Mouse (Mus musculus) MEL (cell line): ENCODE data around the gene Stx2. TPM values are rescaled to one million over a fixed set of nuclear protein-coding genes. Genes with fewer than 3 reads are reported as not detected.

ENCODE experiments used
- DNase-seq: peaks from one replicate; pipeline ENCODE4 v3.0.0; 2011; ENCODE audit warnings: low read depth, low spot score
- H3K27ac ChIP-seq: 2 replicates; pipeline ENCODE4 v1.5.1; 2012; ENCODE audit warnings: low read depth, mild to moderate bottlenecking, control low read depth, low read length, moderate library complexity; ENCODE audit not compliant: control insufficient read depth
- H3K27me3 ChIP-seq, 2 experiments: fragments of 150-350 bp in 1 of 2; sonication (generic) in 1 of 2; 2 replicates each; pipeline ENCODE4 v1.6.1; 2012; ENCODE audit warnings: low read length in 2 of 2, mild to moderate bottlenecking in 2 of 2, improper control_type of control experiment in 1 of 2, moderate library complexity in 1 of 2; ENCODE audit not compliant: insufficient read depth in 2 of 2, control insufficient read depth in 1 of 2
- H3K36me3 ChIP-seq, 2 experiments: 2 replicates each; pipeline ENCODE4 v1.6.1; 2012 to 2014; ENCODE audit warnings: low read length in 2 of 2, improper control_type of control experiment in 1 of 2, inconsistent platforms in 1 of 2, mild to moderate bottlenecking in 1 of 2; ENCODE audit not compliant: insufficient read depth in 2 of 2, control insufficient read depth in 1 of 2
- H3K4me1 ChIP-seq, 2 experiments: fragments of 150-350 bp in 1 of 2; sonication (generic) in 1 of 2; 2 replicates each; pipeline ENCODE4 v1.6.1; 2012; ENCODE audit warnings: low read length in 2 of 2, improper control_type of control experiment in 1 of 2, mild to moderate bottlenecking in 1 of 2; ENCODE audit not compliant: insufficient read depth in 2 of 2, control insufficient read depth in 1 of 2
- H3K4me3 ChIP-seq, 2 experiments: fragments of 150-350 bp in 1 of 2; sonication (generic) in 1 of 2; 2 replicates each; pipeline ENCODE4 v1.5.1; 2012; ENCODE audit warnings: low read depth in 2 of 2, low read length in 2 of 2, mild to moderate bottlenecking in 2 of 2, moderate library complexity in 2 of 2, control low read depth in 1 of 2, improper control_type of control experiment in 1 of 2; ENCODE audit not compliant: control insufficient read depth in 1 of 2, insufficient read depth in 1 of 2
- H3K79me2 ChIP-seq: 2 replicates; pipeline ENCODE4 v1.6.1; 2012; ENCODE audit warnings: mild to moderate bottlenecking, low read length, moderate library complexity; ENCODE audit not compliant: control insufficient read depth, poor library complexity, insufficient read depth
- H3K9ac ChIP-seq: 2 replicates; pipeline ENCODE4 v1.6.1; 2012; ENCODE audit warnings: low read depth, mild to moderate bottlenecking, control low read depth, low read length, moderate library complexity; ENCODE audit not compliant: control insufficient read depth, poor library complexity, severe bottlenecking
- H3K9me3 ChIP-seq: fragments of 150-350 bp; sonication (generic); replicated peaks from 2 replicates; pipeline ENCODE4 v1.6.1; 2012; ENCODE audit warnings: mild to moderate bottlenecking, low read length, improper control_type of control experiment, moderate library complexity; ENCODE audit not compliant: insufficient read depth
- BHLHE40 ChIP-seq: IDR thresholded peaks from 2 replicates; pipeline ENCODE4 v1.6.1; 2012; ENCODE audit warnings: low read depth, mild to moderate bottlenecking, inconsistent platforms, low read length, improper control_type of control experiment, borderline replicate concordance
- CHD2 ChIP-seq: IDR thresholded peaks from 2 replicates; pipeline ENCODE4 v1.6.1; 2011; ENCODE audit warnings: low read length, improper control_type of control experiment
- CTCF ChIP-seq, 3 experiments: IDR thresholded peaks in 2 of 3; conservative IDR thresholded peaks in 1 of 3; 2 replicates each; pipeline ENCODE4 v1.5.1; 2011 to 2012; ENCODE audit warnings: low read length in 3 of 3, low read depth in 2 of 3, mild to moderate bottlenecking in 2 of 3, improper control_type of control experiment in 1 of 3, inconsistent platforms in 1 of 3, mixed read lengths in 1 of 3, moderate library complexity in 1 of 3; ENCODE audit not compliant: control insufficient read depth in 1 of 3, insufficient read depth in 1 of 3, poor library complexity in 1 of 3, severe bottlenecking in 1 of 3
- ETS1 ChIP-seq: IDR thresholded peaks from 2 replicates; pipeline ENCODE4 v1.6.1; 2012; ENCODE audit warnings: low read depth, mild to moderate bottlenecking, inconsistent platforms, low read length, improper control_type of control experiment, moderate library complexity
- GABPA ChIP-seq: IDR thresholded peaks from 2 replicates; pipeline ENCODE4 v1.6.1; 2012; ENCODE audit warnings: low read depth, mild to moderate bottlenecking, inconsistent platforms, low read length, improper control_type of control experiment, moderate library complexity
- HCFC1 ChIP-seq: IDR thresholded peaks from 2 replicates; pipeline ENCODE4 v1.6.1; 2012; ENCODE audit warnings: low read depth, mild to moderate bottlenecking, inconsistent platforms, low read length, improper control_type of control experiment, moderate library complexity
- MEF2A ChIP-seq: IDR thresholded peaks from 2 replicates; pipeline ENCODE4 v1.6.1; 2014; ENCODE audit warnings: low read depth, mild to moderate bottlenecking, inconsistent platforms, low read length, improper control_type of control experiment; ENCODE audit not compliant: poor library complexity, insufficient replicate concordance, severe bottlenecking; ENCODE audit errors: extremely low read depth
- MYC ChIP-seq: IDR thresholded peaks from 2 replicates; pipeline ENCODE4 v1.6.1; 2011; ENCODE audit warnings: low read depth, mild to moderate bottlenecking, low read length, improper control_type of control experiment, moderate library complexity
- RAD21 ChIP-seq: IDR thresholded peaks from 2 replicates; pipeline ENCODE4 v1.6.1; 2011; ENCODE audit warnings: mild to moderate bottlenecking, low read depth, low read length, improper control_type of control experiment
- TAL1 ChIP-seq: IDR thresholded peaks from 2 replicates; pipeline ENCODE4 v1.6.1; 2012; ENCODE audit warnings: mild to moderate bottlenecking, inconsistent platforms, low read length, moderate library complexity, mixed read lengths
- TCF12 ChIP-seq: IDR thresholded peaks from 2 replicates; pipeline ENCODE4 v1.6.1; 2014; ENCODE audit warnings: low read depth, mild to moderate bottlenecking, inconsistent platforms, low read length, improper control_type of control experiment, moderate library complexity
- ZMIZ1 ChIP-seq: IDR thresholded peaks from 2 replicates; pipeline ENCODE4 v1.6.1; 2012; ENCODE audit warnings: low read depth, mild to moderate bottlenecking, inconsistent platforms, low read length, improper control_type of control experiment, moderate library complexity
- ZNF384 ChIP-seq: IDR thresholded peaks from 2 replicates; pipeline ENCODE4 v1.6.1; 2012; ENCODE audit warnings: low read depth, mild to moderate bottlenecking, inconsistent platforms, low read length, improper control_type of control experiment
- polyA plus RNA-seq, 2 experiments: library from polyadenylated mRNA; stranded (reverse) in 1 of 2; unstranded in 1 of 2; fragments of >175 nt in 1 of 2; fragments of >200 nt in 1 of 2; gene quantifications; 2 replicates each; pipeline versions ENCODE4 v1.2.1 to v1.2.4; 2012; ENCODE audit warnings: low replicate concordance in 2 of 2, low read depth in 1 of 2; ENCODE audit not compliant: insufficient read length in 2 of 2, insufficient read depth in 1 of 2, missing spikeins in 1 of 2
- total RNA-seq: library from RNA; depleted of rRNA; stranded (reverse); fragments of 300-350 nt; gene quantifications from 2 replicates; pipeline ENCODE4 v1.2.3, GENCODE M21; 2012

Stx2 gene
- total and polyA plus RNA-seq, 3 experiments: 84.8 to 97.1 TPM; not detected in 1

GRCm38 (mm10) chr5:129036678-129037077 is 28.3 kb upstream of the Stx2 start:
- no peaks in the 10 kb centered on the region for H3K4me1 ChIP-seq
- TF ChIP-seq CTCF (IDR thresholded peaks at IDR 0.05 in 2 of 3, conservative IDR thresholded peaks at IDR 0.05 in 1 of 3; ENCODE audit: control insufficient read depth in 1 of 3, insufficient read depth in 1 of 3, low read depth in 2 of 3, low read length in 3 of 3, poor library complexity in 1 of 3, severe bottlenecking in 1 of 3) (peak; percentile 34 to 45 (median 37); a peak in 5 of 6 replicates), TAL1 (no peak), RAD21 (peak; percentile 29), ZMIZ1 (no peak), ZNF384 (no peak), MEF2A (no peak), GABPA (no peak)
- H3K9ac ChIP-seq: no peak overlapping the region
- H3K36me3 ChIP-seq: no peaks in the 10 kb centered on the region
- H3K4me3 ChIP-seq: no peak overlapping the region
- H3K9me3 ChIP-seq: no peaks in the 10 kb centered on the region
- DNase-seq: peak; percentile 40
- no peak overlapping the region for H3K27ac ChIP-seq
- H3K27me3 ChIP-seq: no peaks in the 10 kb centered on the region; a peak in 2 of 4 replicates
- no peaks in the 10 kb centered on the region for H3K79me2 ChIP-seq

- H3K9me3 ChIP-seq: no peaks in the 10 kb centered on the region
- no peak overlapping the region for H3K4me3 ChIP-seq
- H3K36me3 ChIP-seq: peaks cover 0 to 1% of the 10 kb centered on the region in 2 experiments; a peak in 1 of 4 replicates
- no peak overlapping the region for H3K9ac ChIP-seq
- H3K4me1 ChIP-seq: no peaks in the 10 kb centered on the region
- H3K27ac ChIP-seq: no peak overlapping the region
- TF ChIP-seq BHLHE40: no peak
- no peak for TF ChIP-seq ETS1
- no peak for TF ChIP-seq HCFC1
- no peak for TF ChIP-seq CHD2
- TF ChIP-seq TCF12: no peak
- TF ChIP-seq MYC: no peak
- no peaks in the 10 kb centered on the region for H3K79me2 ChIP-seq
- no peaks in the 10 kb centered on the region for H3K27me3 ChIP-seq
- DNase-seq: no peak
These were observed 20.9 kb upstream of the Stx2 start for GRCm38 (mm10) chr5:129029131-129029723.

GRCm38 (mm10) chr5:129026637-129027036 is 18.3 kb upstream of the Stx2 start:
- Histone ChIP-seq H3K27ac (no peak overlapping the region), H3K36me3 (peaks cover 6 to 7% of the 10 kb centered on the region in 2 experiments; a peak in 3 of 4 replicates), H3K9ac (no peak overlapping the region), H3K4me1 (no peaks in the 10 kb centered on the region; a peak in 1 of 4 replicates), H3K27me3 (no peaks in the 10 kb centered on the region), H3K9me3 (no peaks in the 10 kb centered on the region), H3K79me2 (peaks cover 8% of the 10 kb centered on the region), H3K4me3 (no peak overlapping the region)
- TF ChIP-seq BHLHE40 (no peak), CTCF (IDR thresholded peaks at IDR 0.05 in 2 of 3, conservative IDR thresholded peaks at IDR 0.05 in 1 of 3; ENCODE audit: control insufficient read depth in 1 of 3, insufficient read depth in 1 of 3, low read depth in 2 of 3, low read length in 3 of 3, poor library complexity in 1 of 3, severe bottlenecking in 1 of 3) (peak; percentile 15 to 50 (median 17); a peak in 3 of 6 replicates)
- no peak for DNase-seq
